Mouse (Mus musculus) erythroblast, embryonic 14.5 days (primary cell): ENCODE results near the gene Chchd3. TPM values are rescaled to one million over a fixed set of nuclear protein-coding genes. Genes with fewer than 3 reads are reported as not detected.
A peak's percentile ranks its signal among the peaks of the same experiment; 100 is the strongest.

Source experiments
- H3K27me3 ChIP-seq: 2 replicates; pipeline ENCODE4 v1.6.1; 2012; ENCODE audit warnings: inconsistent platforms; ENCODE audit not compliant: control insufficient read depth
- H3K36me3 ChIP-seq: 2 replicates; pipeline ENCODE4 v1.6.1; 2012; ENCODE audit warnings: mild to moderate bottlenecking, inconsistent platforms; ENCODE audit not compliant: control insufficient read depth
- H3K4me1 ChIP-seq: 2 replicates; pipeline ENCODE4 v1.6.1; 2012; ENCODE audit warnings: inconsistent platforms; ENCODE audit not compliant: control insufficient read depth
- H3K4me3 ChIP-seq: replicated peaks from 2 replicates; pipeline ENCODE3; 2012; ENCODE audit warnings: moderate library complexity, mild to moderate bottlenecking, inconsistent platforms
- H3K9me3 ChIP-seq: 2 replicates; pipeline ENCODE4 v1.6.1; 2012; ENCODE audit warnings: low read length, inconsistent platforms, mixed read lengths; ENCODE audit not compliant: control insufficient read depth
- GATA1 ChIP-seq: IDR thresholded peaks from 2 replicates; pipeline ENCODE4 v1.6.1; 2012; ENCODE audit warnings: low read length, inconsistent platforms, mixed read lengths
- TAL1 ChIP-seq: IDR thresholded peaks from 3 replicates; pipeline ENCODE4 v1.6.1; 2012; ENCODE audit warnings: low read length, inconsistent platforms, mixed read lengths
- polyA plus RNA-seq: library from polyadenylated mRNA; stranded (reverse); fragments of >175 nt; gene quantifications from 2 replicates; pipeline ENCODE4 v1.2.3, GENCODE M21; 2012

Gene Chchd3
- polyA plus RNA-seq, 1 experiment: 13.0 TPM

DNA sequence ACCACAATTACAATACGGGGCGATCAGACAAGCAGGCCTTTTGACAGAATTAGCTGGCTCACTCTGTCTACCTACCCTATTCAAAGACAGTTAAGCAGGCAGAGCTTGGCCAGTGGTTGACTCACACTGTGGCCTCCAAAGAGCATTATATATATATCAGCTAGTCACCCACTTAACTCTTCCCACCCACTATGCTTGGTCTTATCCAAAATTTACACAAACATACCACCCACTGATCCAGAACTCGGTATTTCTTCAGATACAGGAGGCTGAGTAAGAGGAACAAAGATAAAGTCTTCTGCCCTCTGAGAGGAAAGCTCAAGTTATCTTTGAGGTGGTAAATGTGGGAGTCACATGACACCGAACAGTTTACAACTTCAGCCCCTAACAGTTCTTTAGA, 4.4 kb downstream of the Chchd3 start:
- Histone ChIP-seq H3K9me3 (no peaks in the 10 kb centered on the region), H3K36me3 (peaks cover 50% of the 10 kb centered on the region), H3K4me1 (peaks cover 69% of the 10 kb centered on the region), H3K27me3 (no peaks in the 10 kb centered on the region), H3K4me3 (peak overlapping the region; percentile 33)
- TF ChIP-seq GATA1 (no peak; the same call in 1 of the 2 replicates), TAL1 (no peak)

DNA sequence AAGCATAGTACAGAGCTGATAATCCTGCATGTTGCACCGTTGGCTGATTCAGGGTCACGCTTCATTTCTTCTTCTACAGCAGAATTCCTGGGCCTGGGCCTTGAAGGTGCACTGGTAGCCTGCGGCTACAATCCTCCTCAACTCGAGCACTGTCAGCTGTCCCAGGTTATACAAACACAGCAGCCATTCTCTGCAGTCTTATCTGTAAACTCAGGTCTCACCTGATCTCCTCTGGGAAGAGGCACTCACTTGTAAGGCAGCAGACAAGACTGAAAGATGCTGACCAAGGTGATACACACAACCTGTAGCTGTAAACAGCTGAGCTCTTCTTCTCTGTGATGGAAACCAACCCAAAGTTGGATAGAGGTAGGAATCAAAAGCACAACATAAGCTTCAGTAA, 5.1 kb downstream of the Chchd3 start:
- Histone ChIP-seq H3K4me3 (peak overlapping the region; percentile 33), H3K27me3 (no peaks in the 10 kb centered on the region), H3K9me3 (no peaks in the 10 kb centered on the region), H3K36me3 (peaks cover 57% of the 10 kb centered on the region), H3K4me1 (peaks cover 65% of the 10 kb centered on the region)
- TF ChIP-seq TAL1: no peak; the same call in 2 of the 3 replicates
- no peak for TF ChIP-seq GATA1

DNA sequence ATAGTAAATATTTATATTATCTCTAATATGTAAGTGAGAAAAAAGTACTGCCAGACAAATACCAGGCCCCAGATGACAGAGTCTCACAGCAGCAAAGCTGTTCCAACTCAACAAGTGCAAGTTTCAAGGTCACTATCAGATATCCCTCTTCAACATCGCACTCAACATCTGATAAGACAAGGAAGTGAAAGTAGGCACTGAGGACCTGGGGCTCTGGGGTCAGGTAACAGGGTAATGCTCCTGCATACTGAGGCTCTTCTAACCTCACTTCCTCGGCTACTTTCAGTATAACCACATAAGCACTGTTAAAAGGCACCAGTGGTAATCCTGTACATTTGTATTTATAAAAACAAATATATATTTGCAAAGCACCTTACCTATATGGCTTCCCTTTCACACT, 8.4 kb downstream of the Chchd3 start:
- Histone ChIP-seq H3K36me3 (peaks cover 81% of the 10 kb centered on the region), H3K9me3 (no peaks in the 10 kb centered on the region), H3K4me1 (peaks cover 44% of the 10 kb centered on the region), H3K27me3 (no peaks in the 10 kb centered on the region), H3K4me3 (no peak overlapping the region)
- no peak for TF ChIP-seq GATA1
- no peak for TF ChIP-seq TAL1

DNA sequence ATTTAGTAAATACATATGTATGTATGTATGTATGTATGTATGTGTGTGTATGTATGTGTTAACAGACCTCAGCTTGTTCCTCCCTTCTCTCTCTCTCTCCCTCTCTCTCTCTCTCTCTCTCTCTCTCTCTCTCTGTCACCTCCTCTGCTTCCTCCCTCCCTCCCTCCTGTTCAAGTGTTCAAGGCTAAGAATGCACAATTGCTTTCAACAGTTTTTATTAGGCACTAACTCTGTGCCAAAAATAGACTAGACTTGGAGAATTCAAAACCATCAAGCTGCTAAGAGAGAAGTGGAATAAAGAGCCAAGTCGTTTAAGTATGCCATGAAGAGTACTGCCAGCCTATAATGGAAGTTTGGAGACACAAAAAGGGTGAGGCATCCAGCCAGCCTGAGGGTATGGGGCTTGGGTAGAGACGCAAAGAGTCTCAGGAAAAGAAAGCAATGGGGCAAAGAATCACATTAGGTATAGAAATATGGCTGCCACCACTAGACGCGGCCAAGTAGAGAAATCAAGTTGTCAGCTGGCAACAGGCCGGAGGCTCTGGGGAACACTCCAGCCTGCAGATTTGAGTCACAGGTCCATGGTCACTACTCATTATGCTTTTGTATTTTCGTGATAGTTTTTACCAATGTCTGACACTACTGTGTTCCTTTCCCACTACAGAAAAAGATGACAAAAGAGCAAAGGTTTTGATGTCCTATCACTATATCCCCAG, 10.2 kb downstream of the Chchd3 start:
- no peaks in the 10 kb centered on the region for H3K27me3 ChIP-seq
- H3K36me3 ChIP-seq: peaks cover 83% of the 10 kb centered on the region

DNA sequence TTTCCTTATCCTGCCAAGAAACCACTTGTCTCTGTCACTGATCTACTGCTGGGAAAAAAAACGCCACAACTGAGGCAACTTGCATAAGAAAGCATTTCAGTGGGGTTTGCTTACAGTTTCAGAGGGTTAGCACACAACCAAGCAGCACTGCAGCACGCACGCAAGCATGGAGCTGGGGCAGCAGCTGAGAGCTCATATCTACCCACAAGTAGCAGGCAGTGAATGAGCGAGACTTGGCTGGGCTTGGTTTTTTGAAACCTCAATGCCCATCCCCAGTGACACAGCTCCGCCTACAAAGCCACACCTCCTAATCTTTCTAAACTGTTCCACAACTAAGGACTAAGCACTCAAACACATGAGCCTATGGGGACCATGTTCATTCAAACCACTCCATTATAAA, 16.6 kb downstream of the Chchd3 start:
- Histone ChIP-seq H3K36me3 (peaks cover 76% of the 10 kb centered on the region), H3K9me3 (no peaks in the 10 kb centered on the region), H3K4me3 (no peak overlapping the region)

More for the DNA sequence above, 10.2 kb downstream of the Chchd3 start:
- Histone ChIP-seq H3K4me1 (peaks cover 27% of the 10 kb centered on the region), H3K9me3 (no peaks in the 10 kb centered on the region), H3K4me3 (no peak overlapping the region)
- TF ChIP-seq TAL1: no peak

DNA sequence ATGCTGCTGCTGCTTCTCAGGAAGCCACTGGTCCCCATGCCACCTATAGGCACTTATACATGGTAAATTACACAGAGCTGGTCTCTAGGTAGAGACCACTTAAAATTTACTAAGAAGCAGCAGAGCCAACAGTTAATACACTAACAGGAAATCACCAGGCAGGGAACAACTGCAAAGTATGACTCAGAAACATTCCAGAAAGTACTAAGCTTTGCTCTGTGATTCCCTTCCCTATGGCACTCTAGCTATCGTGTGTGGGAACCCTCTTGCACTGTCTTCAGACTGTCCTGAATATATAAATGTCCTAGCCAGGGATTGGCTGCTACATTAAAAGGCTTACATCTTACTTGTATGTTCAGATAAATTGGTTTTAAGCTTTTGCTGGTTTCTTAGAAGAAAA, 17.2 kb downstream of the Chchd3 start:
- Histone ChIP-seq H3K4me3 (no peak overlapping the region), H3K4me1 (peaks cover 6% of the 10 kb centered on the region; the same call in 1 of the 2 replicates), H3K9me3 (no peaks in the 10 kb centered on the region), H3K27me3 (no peaks in the 10 kb centered on the region), H3K36me3 (peaks cover 74% of the 10 kb centered on the region)
- TF ChIP-seq GATA1 (no peak), TAL1 (no peak)

More for the DNA sequence above, 16.6 kb downstream of the Chchd3 start:
- Histone ChIP-seq H3K4me1 (peaks cover 6% of the 10 kb centered on the region; the same call in 1 of the 2 replicates), H3K27me3 (no peaks in the 10 kb centered on the region)
- TF ChIP-seq GATA1 (no peak), TAL1 (no peak)

DNA sequence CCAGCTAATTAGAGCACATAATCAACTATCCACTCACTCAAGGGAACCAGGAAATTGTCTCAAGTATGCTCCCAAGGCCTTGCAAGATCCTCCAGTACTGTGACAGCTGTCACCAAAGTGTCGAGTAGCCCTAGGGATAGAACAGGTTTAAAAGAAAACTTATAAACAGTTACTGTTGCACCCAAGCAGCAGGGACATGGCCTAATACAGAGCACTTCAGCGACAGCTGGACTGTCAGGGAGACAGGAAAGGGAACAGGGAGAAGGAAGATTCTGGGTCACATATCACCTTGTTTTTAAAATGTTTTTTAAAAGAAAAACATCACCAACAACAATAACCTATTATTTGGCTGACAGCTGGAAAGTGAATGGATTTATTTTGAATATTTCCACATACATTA, 18.1 kb downstream of the Chchd3 start:
- no peak for TF ChIP-seq GATA1
- TF ChIP-seq TAL1: no peak
- Histone ChIP-seq H3K36me3 (peaks cover 76% of the 10 kb centered on the region), H3K27me3 (no peaks in the 10 kb centered on the region), H3K9me3 (no peaks in the 10 kb centered on the region), H3K4me3 (no peak overlapping the region), H3K4me1 (peaks cover 6% of the 10 kb centered on the region; the same call in 1 of the 2 replicates)

DNA sequence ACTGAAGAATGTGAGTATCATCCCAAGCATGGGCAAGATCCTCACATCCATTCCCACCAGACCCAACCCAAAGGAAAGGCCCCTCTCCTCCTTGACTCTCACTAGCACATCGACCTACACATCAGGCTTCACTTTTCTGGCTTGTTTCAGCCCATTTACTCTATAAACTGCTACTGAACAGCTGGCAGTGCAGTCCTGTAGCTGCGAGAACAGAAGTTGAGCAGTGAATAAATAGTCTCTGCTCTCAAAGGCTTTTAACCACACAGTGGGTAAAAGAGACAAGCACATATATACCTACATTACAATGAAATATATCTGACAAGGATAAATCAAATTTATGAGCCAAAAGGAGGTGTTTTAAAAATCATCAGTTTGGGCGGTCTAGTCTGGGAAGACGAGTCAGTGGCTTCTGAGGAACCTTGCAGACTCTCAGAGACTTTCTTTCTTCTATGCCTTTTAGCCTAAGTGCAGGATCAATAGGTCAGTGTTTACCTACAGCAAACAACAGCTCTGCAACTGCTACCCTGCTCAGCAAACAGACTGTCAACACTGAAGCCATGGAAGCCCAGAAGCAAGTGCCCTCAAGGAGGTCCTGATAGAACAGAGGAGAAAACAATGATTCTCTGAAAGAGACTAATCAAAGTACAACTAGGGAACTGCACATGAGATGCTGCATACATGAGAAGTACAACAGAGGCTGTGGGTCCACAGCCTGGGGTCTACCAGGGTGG, 19.5 kb downstream of the Chchd3 start:
- Histone ChIP-seq H3K36me3 (peaks cover 81% of the 10 kb centered on the region), H3K4me3 (no peak overlapping the region)
- no peak for TF ChIP-seq TAL1
- no peak for TF ChIP-seq GATA1

DNA sequence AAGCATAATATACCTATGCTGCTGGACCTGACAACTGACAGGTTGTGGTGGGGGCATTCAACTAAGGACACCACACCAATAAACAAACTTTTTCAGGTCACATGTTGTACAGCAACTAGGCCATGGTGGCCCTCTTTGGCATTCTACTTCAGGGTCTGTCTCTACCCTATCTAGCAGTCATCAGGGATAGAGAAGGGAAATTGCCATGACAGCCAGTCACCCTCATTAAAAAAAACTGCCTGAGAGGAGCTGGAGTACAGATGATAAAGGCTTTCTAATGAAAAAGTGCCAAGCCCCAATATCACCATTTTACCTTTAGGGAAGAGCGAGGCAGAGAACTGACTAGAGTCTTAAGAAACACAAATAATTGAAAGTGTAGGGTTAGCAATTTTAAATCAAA, 27.5 kb downstream of the Chchd3 start:
- Histone ChIP-seq H3K4me3 (no peak overlapping the region), H3K36me3 (peaks cover 63% of the 10 kb centered on the region), H3K9me3 (no peaks in the 10 kb centered on the region), H3K4me1 (no peaks in the 10 kb centered on the region), H3K27me3 (no peaks in the 10 kb centered on the region)
- TF ChIP-seq TAL1 (no peak), GATA1 (no peak)

More for the DNA sequence above, 19.5 kb downstream of the Chchd3 start:
- Histone ChIP-seq H3K27me3 (no peaks in the 10 kb centered on the region), H3K9me3 (no peaks in the 10 kb centered on the region), H3K4me1 (peaks cover 6% of the 10 kb centered on the region; the same call in 1 of the 2 replicates)
